Mouse (Mus musculus): ENCODE measurements at regions not wholly inside any gene's neighbourhood (a gene's known extent, or its start where the extent isn't known, plus 50 kb on each side); places are given as distances from the start of the nearest gene placed in this dataset.

GRCm38 (mm10) chr5:126105446-126105845 lies 573.9 kb downstream of the Tmem132b start:
- no peak overlapping the region for H3K4me3 ChIP-seq (ENCODE audit: control insufficient read depth in 1 of 2, insufficient read depth in 1 of 2, low read depth in 2 of 2, low read length in 2 of 2)

DNA sequence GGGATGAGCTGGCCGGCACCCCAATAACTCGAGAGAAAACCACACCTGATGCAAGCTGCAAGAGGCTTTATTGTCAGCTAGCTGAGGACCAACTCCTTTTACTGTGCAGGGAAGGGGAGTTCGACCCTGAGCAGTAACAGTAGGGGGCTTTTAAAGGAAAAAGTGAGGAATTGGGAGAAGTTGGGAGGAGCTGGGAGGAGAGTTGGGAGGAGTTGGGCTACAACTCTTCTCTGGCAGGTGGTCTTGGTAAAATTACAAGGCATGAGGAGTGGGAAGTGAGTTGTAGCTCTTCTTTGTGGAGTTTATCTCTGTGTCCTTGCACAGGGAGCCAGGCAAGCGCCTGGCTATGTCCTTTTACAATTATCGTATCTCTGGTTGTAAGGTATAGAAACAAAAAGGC lies 575.4 kb downstream of the Tmem132b start:
- TF ChIP-seq ZKSCAN1 (IDR thresholded peaks at IDR 0.05; ENCODE audit: low read depth, low read length) (no peak), USF1 (IDR thresholded peaks at IDR 0.05; ENCODE audit: low read depth, low read length) (no peak), POLR2AphosphoS2 (IDR thresholded peaks at IDR 0.05; ENCODE audit: low read length) (no peak), MYB (IDR thresholded peaks at IDR 0.05; ENCODE audit: low read depth, low read length) (no peak), RCOR1 (IDR thresholded peaks at IDR 0.05; ENCODE audit: low read depth, low read length) (no peak), NRF1 (IDR thresholded peaks at IDR 0.05; ENCODE audit: insufficient read depth, low read depth, low read length, poor library complexity, severe bottlenecking) (no peak), NELFE (IDR thresholded peaks at IDR 0.05; ENCODE audit: low read depth, low read length) (no peak), MYC (IDR thresholded peaks at IDR 0.05; ENCODE audit: low read depth, low read length) (no peak), TBP (IDR thresholded peaks at IDR 0.05; ENCODE audit: low read depth, low read length) (no peak), EP300 (IDR thresholded peaks at IDR 0.05; ENCODE audit: low read depth in 1 of 2, low read length in 2 of 2) (no peak), BHLHE40 (IDR thresholded peaks at IDR 0.05; ENCODE audit: borderline replicate concordance, low read depth, low read length) (no peak), CHD2 (IDR thresholded peaks at IDR 0.05; ENCODE audit: low read length) (no peak), CTCF (IDR thresholded peaks at IDR 0.05 in 2 of 3, conservative IDR thresholded peaks at IDR 0.05 in 1 of 3; ENCODE audit: control insufficient read depth in 1 of 3, insufficient read depth in 1 of 3, low read depth in 2 of 3, low read length in 3 of 3, poor library complexity in 1 of 3, severe bottlenecking in 1 of 3) (no peak), ZMIZ1 (IDR thresholded peaks at IDR 0.05; ENCODE audit: low read depth, low read length) (no peak), POLR2AphosphoS5 (IDR thresholded peaks at IDR 0.05; ENCODE audit: borderline replicate concordance, low read depth, low read length) (no peak)
- H3K9ac ChIP-seq (ENCODE audit: control insufficient read depth, low read depth, low read length, poor library complexity, severe bottlenecking) = no peak overlapping the region
- no peaks in the 10 kb centered on the region for H3K4me1 ChIP-seq (ENCODE audit: control insufficient read depth in 1 of 2, insufficient read depth in 2 of 2, low read length in 2 of 2)
- no peaks in the 10 kb centered on the region for H3K27me3 ChIP-seq (ENCODE audit: control insufficient read depth in 1 of 2, insufficient read depth in 2 of 2, low read length in 2 of 2)
- no peak for DNase-seq (ENCODE audit: low read depth, low spot score)
- no peak overlapping the region for H3K4me3 ChIP-seq (ENCODE audit: control insufficient read depth in 1 of 2, insufficient read depth in 1 of 2, low read depth in 2 of 2, low read length in 2 of 2)
- H3K36me3 ChIP-seq (ENCODE audit: control insufficient read depth in 1 of 2, insufficient read depth in 2 of 2, low read length in 2 of 2) = no peaks in the 10 kb centered on the region
- H3K9me3 ChIP-seq (replicated peaks; ENCODE audit: insufficient read depth, low read length) = no peaks in the 10 kb centered on the region
- H3K27ac ChIP-seq (ENCODE audit: control insufficient read depth, low read depth, low read length) = no peak overlapping the region
- no peaks in the 10 kb centered on the region for H3K79me2 ChIP-seq (ENCODE audit: control insufficient read depth, insufficient read depth, low read length, poor library complexity)

More at GRCm38 (mm10) chr5:126105446-126105845, 573.9 kb downstream of the Tmem132b start:
- no peaks in the 10 kb centered on the region for H3K36me3 ChIP-seq (ENCODE audit: control insufficient read depth in 1 of 2, insufficient read depth in 2 of 2, low read length in 2 of 2)
- H3K9ac ChIP-seq (ENCODE audit: control insufficient read depth, low read depth, low read length, poor library complexity, severe bottlenecking) = no peak overlapping the region
- TF ChIP-seq SMC3 (IDR thresholded peaks at IDR 0.05; ENCODE audit: low read depth, low read length) (no peak), POLR2AphosphoS2 (IDR thresholded peaks at IDR 0.05; ENCODE audit: low read length) (no peak), CHD1 (IDR thresholded peaks at IDR 0.05; ENCODE audit: low read depth, low read length) (no peak), CHD2 (IDR thresholded peaks at IDR 0.05; ENCODE audit: low read length) (no peak), MYC (IDR thresholded peaks at IDR 0.05; ENCODE audit: low read depth, low read length) (no peak)
- no peaks in the 10 kb centered on the region for H3K9me3 ChIP-seq (replicated peaks; ENCODE audit: insufficient read depth, low read length)
- no peaks in the 10 kb centered on the region for H3K4me1 ChIP-seq (ENCODE audit: control insufficient read depth in 1 of 2, insufficient read depth in 2 of 2, low read length in 2 of 2)
- DNase-seq (ENCODE audit: low read depth, low spot score) = no peak
- H3K79me2 ChIP-seq (ENCODE audit: control insufficient read depth, insufficient read depth, low read length, poor library complexity) = no peaks in the 10 kb centered on the region
- no peaks in the 10 kb centered on the region for H3K27me3 ChIP-seq (ENCODE audit: control insufficient read depth in 1 of 2, insufficient read depth in 2 of 2, low read length in 2 of 2)
- H3K27ac ChIP-seq (ENCODE audit: control insufficient read depth, low read depth, low read length) = no peak overlapping the region
